Mouse (Mus musculus) testis, postnatal 10 days (tissue): ENCODE results near the gene Cyp4f37.

Experiments used
- DNase-seq: peaks from one replicate; pipeline ENCODE4 v3.0.0; 2021; ENCODE audit warnings: low spot score

The Cyp4f37 gene

DNA sequence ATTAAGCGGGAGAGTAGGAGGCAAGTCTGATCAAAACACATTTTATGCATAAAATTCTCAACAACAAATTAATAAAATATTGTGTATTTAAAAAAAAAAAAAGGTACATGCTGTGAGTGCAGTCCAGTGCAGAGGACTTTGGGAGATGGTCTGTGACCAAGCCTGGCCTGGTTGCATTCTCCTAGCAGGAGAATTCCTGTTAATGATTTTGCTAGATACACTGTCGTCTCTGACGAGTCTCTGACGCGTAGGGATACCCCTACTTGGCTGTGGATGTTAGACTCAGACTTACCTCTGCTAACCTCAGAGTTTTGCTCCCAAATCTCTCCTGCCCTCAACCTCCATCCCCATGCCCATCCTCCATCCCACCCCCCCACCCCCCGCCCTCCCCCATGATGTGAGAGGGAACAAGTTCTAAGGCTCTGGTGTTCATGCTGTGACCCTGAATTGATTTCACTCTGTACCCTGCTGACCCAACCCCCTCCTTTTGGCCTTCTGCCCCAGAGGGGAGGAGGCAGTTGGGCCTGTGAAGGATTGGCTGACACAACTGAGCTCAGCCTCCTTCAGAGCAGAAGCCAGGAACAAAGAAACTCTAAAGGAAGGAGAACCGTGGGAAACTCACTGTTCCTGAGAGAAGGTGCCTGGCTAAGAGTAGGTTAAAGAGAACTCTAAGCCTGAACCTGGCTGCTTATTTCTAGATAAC lies 64.1 kb downstream of the Cyp4f37 start, which contains the start of gene Cyp4f15:
Gene Cyp4f15 (plus strand): TSS at position 580 of the 703 bp plus-strand sequence.
- DNase-seq: peak; percentile 75
